Mouse (Mus musculus) midbrain, embryonic 14.5 days (tissue): ENCODE measurements around the gene Stoml1. TPM values are rescaled to one million over a fixed set of nuclear protein-coding genes. Genes with fewer than 3 reads are reported as not detected.

Source experiments
- ATAC-seq: fragments of 200-750 bp; cut with Nextera tagmentation; 2 replicates; pipeline ENCODE4 v1.8.0; 2017; ENCODE audit warnings: moderate number of reproducible peaks, moderate library complexity; ENCODE audit not compliant: low FRiP score, low TSS enrichment
- DNase-seq: peaks from one replicate; pipeline ENCODE4 v3.0.0-alpha.2; 2015
- H3K27ac ChIP-seq: fragments of 300-500 bp; sonication (generic); replicated peaks from 2 replicates; pipeline ENCODE4 v1.5.1; 2014; ENCODE audit warnings: mild to moderate bottlenecking, low read depth, low read length, moderate library complexity
- H3K27me3 ChIP-seq: fragments of 300-500 bp; sonication (generic); 2 replicates; pipeline ENCODE4 v1.6.1; 2014; ENCODE audit warnings: low read length, control low read depth, mixed read lengths; ENCODE audit not compliant: control insufficient read depth, insufficient read depth
- H3K36me3 ChIP-seq: fragments of 300-500 bp; sonication (generic); 2 replicates; pipeline ENCODE4 v1.6.1; 2014; ENCODE audit warnings: low read length, control low read depth; ENCODE audit not compliant: control insufficient read depth, insufficient read depth
- H3K4me1 ChIP-seq: fragments of 300-500 bp; sonication (generic); 2 replicates; pipeline ENCODE4 v1.6.1; 2014; ENCODE audit warnings: mild to moderate bottlenecking, antibody characterized with exemption, low read length, control low read depth; ENCODE audit not compliant: control insufficient read depth, insufficient read depth
- H3K4me2 ChIP-seq: fragments of 300-500 bp; sonication (generic); 2 replicates; pipeline ENCODE4 v1.6.1; 2014; ENCODE audit warnings: mild to moderate bottlenecking, low read length, moderate library complexity
- H3K4me3 ChIP-seq: fragments of 300-500 bp; sonication (generic); replicated peaks from 2 replicates; pipeline ENCODE4 v1.5.1; 2014; ENCODE audit warnings: low read depth, low read length
- H3K9ac ChIP-seq: fragments of 300-500 bp; sonication (generic); replicated peaks from 2 replicates; pipeline ENCODE4 v1.6.1; 2014; ENCODE audit warnings: mild to moderate bottlenecking, low read length, moderate library complexity
- H3K9me3 ChIP-seq: fragments of 300-500 bp; sonication (generic); 2 replicates; pipeline ENCODE4 v1.6.1; 2016; ENCODE audit warnings: low read length, control low read depth, mixed read lengths; ENCODE audit not compliant: control insufficient read depth
- WGBS: fragments of 180-500 bp; shearing (Covaris S2); extraction: QIAGEN DNeasy Blood & Tissue Kit; methylation state at CpG from one replicate; pipeline ENCODE4 v1.1.7; 2014; 5-methylcytosine and 5-hydroxymethylcytosine counted together
- polyA plus RNA-seq: library from polyadenylated mRNA; unstranded; fragments of >200 nt; fragmentation: Nextera tagmentation; extraction: Ambion mirVana; gene quantifications from 2 replicates; pipeline ENCODE4 v1.2.1, GENCODE M21; 2014

Gene Stoml1
- polyA plus RNA-seq, 1 experiment from 2014 or later, result 96.4 TPM

GRCm38 (mm10) chr9:58213865-58214264, 39.1 kb upstream of the Stoml1 start:
- Histone ChIP-seq H3K4me2 (no peak overlapping the region), H3K4me1 (peaks cover 4% of the 10 kb centered on the region; the same call in 1 of the 2 replicates), H3K36me3 (no peaks in the 10 kb centered on the region), H3K9ac (no peak overlapping the region), H3K9me3 (no peaks in the 10 kb centered on the region), H3K4me3 (no peak overlapping the region), H3K27me3 (no peaks in the 10 kb centered on the region), H3K27ac (no peak overlapping the region)
- ATAC-seq, result no peak
- peak; percentile 53 for DNase-seq
- 20% methylated on average over 5 of the region's 5 CpGs for WGBS

GRCm38 (mm10) chr9:58214519-58215180, 38.3 kb upstream of the Stoml1 start:
- H3K4me2 ChIP-seq, result no peak overlapping the region
- no peaks in the 10 kb centered on the region for H3K9me3 ChIP-seq
- 54% methylated on average over 8 of the region's 8 CpGs for WGBS
- no peaks in the 10 kb centered on the region for H3K27me3 ChIP-seq
- no peak overlapping the region for H3K27ac ChIP-seq
- H3K36me3 ChIP-seq, result no peaks in the 10 kb centered on the region
- ATAC-seq, result no peak
- DNase-seq, result no peak
- H3K9ac ChIP-seq, result no peak overlapping the region
- H3K4me3 ChIP-seq, result no peak overlapping the region
- peaks cover 4% of the 10 kb centered on the region; the same call in 1 of the 2 replicates for H3K4me1 ChIP-seq

- Histone ChIP-seq H3K4me3 (no peak overlapping the region), H3K27ac (no peak overlapping the region), H3K27me3 (no peaks in the 10 kb centered on the region), H3K4me2 (no peak overlapping the region), H3K9me3 (no peaks in the 10 kb centered on the region), H3K36me3 (no peaks in the 10 kb centered on the region), H3K4me1 (peaks cover 4% of the 10 kb centered on the region; the same call in 1 of the 2 replicates), H3K9ac (no peak overlapping the region)
- DNase-seq, result peak; percentile 83
- WGBS, result 36% methylated on average over 6 of the region's 6 CpGs
- peak; percentile 64; the same call in 1 of the 2 replicates for ATAC-seq
Observed at GRCm38 (mm10) chr9:58216402-58216801, 36.6 kb upstream of the Stoml1 start.

- H3K4me1 ChIP-seq, result peaks cover 4% of the 10 kb centered on the region; the same call in 1 of the 2 replicates
- H3K9ac ChIP-seq, result no peak overlapping the region
- 98% methylated on average over 3 of the region's 3 CpGs for WGBS
- no peak overlapping the region for H3K4me2 ChIP-seq
- H3K9me3 ChIP-seq, result no peaks in the 10 kb centered on the region
- no peaks in the 10 kb centered on the region for H3K27me3 ChIP-seq
- no peaks in the 10 kb centered on the region for H3K36me3 ChIP-seq
- no peak overlapping the region for H3K4me3 ChIP-seq
- DNase-seq (no peak), ATAC-seq (no peak)
- no peak overlapping the region for H3K27ac ChIP-seq
Observed at GRCm38 (mm10) chr9:58218539-58218938, 34.4 kb upstream of the Stoml1 start.

GRCm38 (mm10) chr9:58220218-58220903, 32.6 kb upstream of the Stoml1 start:
- DNase-seq (peak; percentile 62), ATAC-seq (no peak)
- H3K9ac ChIP-seq, result no peak overlapping the region
- H3K9me3 ChIP-seq, result no peaks in the 10 kb centered on the region
- H3K36me3 ChIP-seq, result no peaks in the 10 kb centered on the region
- no peaks in the 10 kb centered on the region for H3K27me3 ChIP-seq
- H3K4me2 ChIP-seq, result no peak overlapping the region
- 73% methylated on average over 24 of the region's 24 CpGs for WGBS
- no peaks in the 10 kb centered on the region for H3K4me1 ChIP-seq
- H3K4me3 ChIP-seq, result no peak overlapping the region
- H3K27ac ChIP-seq, result no peak overlapping the region

GRCm38 (mm10) chr9:58224356-58224755, 28.6 kb upstream of the Stoml1 start:
- Histone ChIP-seq H3K9ac (no peak overlapping the region), H3K27me3 (no peaks in the 10 kb centered on the region), H3K9me3 (no peaks in the 10 kb centered on the region), H3K27ac (no peak overlapping the region), H3K36me3 (no peaks in the 10 kb centered on the region), H3K4me2 (no peak overlapping the region), H3K4me3 (no peak overlapping the region), H3K4me1 (no peaks in the 10 kb centered on the region)
- DNase-seq (no peak), ATAC-seq (no peak)
- 88% methylated on average over 2 of the region's 2 CpGs for WGBS

- Histone ChIP-seq H3K36me3 (no peaks in the 10 kb centered on the region), H3K27me3 (no peaks in the 10 kb centered on the region), H3K27ac (no peak overlapping the region), H3K4me3 (no peak overlapping the region), H3K9me3 (no peaks in the 10 kb centered on the region), H3K9ac (no peak overlapping the region), H3K4me2 (no peak overlapping the region), H3K4me1 (no peaks in the 10 kb centered on the region)
- ATAC-seq, result no peak
- DNase-seq, result peak; percentile 53
- 68% methylated on average over 9 of the region's 9 CpGs for WGBS
Observed at GRCm38 (mm10) chr9:58225915-58226913, 26.8 kb upstream of the Stoml1 start.

GRCm38 (mm10) chr9:58228777-58229466, 24.0 kb upstream of the Stoml1 start:
- no peak overlapping the region for H3K4me3 ChIP-seq
- no peaks in the 10 kb centered on the region for H3K9me3 ChIP-seq
- ATAC-seq (no peak), DNase-seq (no peak)
- no peak overlapping the region for H3K4me2 ChIP-seq
- H3K27me3 ChIP-seq, result no peaks in the 10 kb centered on the region
- no peak overlapping the region for H3K27ac ChIP-seq
- 96% methylated on average over 9 of the region's 9 CpGs for WGBS
- H3K9ac ChIP-seq, result no peak overlapping the region
- no peaks in the 10 kb centered on the region for H3K4me1 ChIP-seq
- H3K36me3 ChIP-seq, result no peaks in the 10 kb centered on the region
